Mouse (Mus musculus) CH12.LX (cell line): ENCODE measurements at regions not wholly inside any gene's neighbourhood (a gene's known extent, or its start where the extent isn't known, plus 50 kb on each side); places are given as distances from the start of the nearest gene placed in this dataset.

Source experiments
- DNase-seq: peaks from one replicate; pipeline ENCODE4 v3.0.0-alpha.2; 2013; ENCODE audit errors: extremely low read depth
- H3K27ac ChIP-seq: 2 replicates; pipeline ENCODE4 v1.5.1; 2012; ENCODE audit warnings: low read depth, mild to moderate bottlenecking, control low read depth, moderate library complexity; ENCODE audit not compliant: insufficient read depth
- H3K27me3 ChIP-seq: replicated peaks from 2 replicates; pipeline ENCODE3; 2012; ENCODE audit warnings: inconsistent platforms
- H3K36me3 ChIP-seq, 2 experiments: replicated peaks in 1 of 2; 2 replicates each; pipeline versions ENCODE3 to v1.6.1; 2012; ENCODE audit warnings: inconsistent platforms in 1 of 2, low read length in 1 of 2, mild to moderate bottlenecking in 1 of 2, mixed read lengths in 1 of 2, moderate library complexity in 1 of 2; ENCODE audit not compliant: control insufficient read depth in 1 of 2, insufficient read depth in 1 of 2
- H3K4me1 ChIP-seq, 2 experiments: 2 replicates each; pipeline ENCODE4 v1.6.1; 2012; ENCODE audit warnings: inconsistent platforms in 1 of 2, moderate library complexity in 1 of 2; ENCODE audit not compliant: insufficient read depth in 2 of 2, control insufficient read depth in 1 of 2
- H3K4me2 ChIP-seq: 2 replicates; pipeline ENCODE4 v1.6.1; 2012; ENCODE audit warnings: low read depth, mild to moderate bottlenecking, control low read depth; ENCODE audit not compliant: poor library complexity, insufficient read depth, severe bottlenecking
- H3K4me3 ChIP-seq, 3 experiments: fragments of 150-350 bp in 1 of 3; sonication (generic) in 1 of 3; replicated peaks in 1 of 3; 2 replicates each; pipeline versions ENCODE3 to v1.5.1; 2011 to 2012; ENCODE audit warnings: low read depth in 2 of 3, low read length in 2 of 3, mild to moderate bottlenecking in 2 of 3, moderate library complexity in 2 of 3, control low read depth in 1 of 3, improper control_type of control experiment in 1 of 3, inconsistent platforms in 1 of 3, mixed read lengths in 1 of 3; ENCODE audit not compliant: poor library complexity in 1 of 3
- H3K79me2 ChIP-seq: replicated peaks from 2 replicates; pipeline ENCODE4 v1.6.1; 2012; ENCODE audit warnings: mild to moderate bottlenecking, moderate library complexity; ENCODE audit not compliant: control insufficient read depth, poor library complexity, insufficient read depth, severe bottlenecking; ENCODE audit errors: extremely low read depth
- H3K9ac ChIP-seq: 2 replicates; pipeline ENCODE4 v1.6.1; 2012; ENCODE audit warnings: low read depth, mild to moderate bottlenecking, control low read depth, moderate library complexity; ENCODE audit not compliant: insufficient read depth
- H3K9me3 ChIP-seq: replicated peaks from 2 replicates; pipeline ENCODE3; 2012; ENCODE audit warnings: low read length, inconsistent platforms, mixed read lengths
- CHD1 ChIP-seq: IDR thresholded peaks from 2 replicates; pipeline ENCODE4 v1.6.1; 2012; ENCODE audit warnings: low read depth, low read length, improper control_type of control experiment, inconsistent platforms
- KAT2A ChIP-seq: IDR thresholded peaks from 2 replicates; pipeline ENCODE4 v1.6.1; 2012; ENCODE audit warnings: low read length, improper control_type of control experiment, inconsistent platforms; ENCODE audit not compliant: insufficient replicate concordance
- MAFK ChIP-seq: IDR thresholded peaks from 2 replicates; pipeline ENCODE4 v1.6.1; 2011; ENCODE audit warnings: low read length, improper control_type of control experiment; ENCODE audit not compliant: insufficient replicate concordance
- POLR2AphosphoS2 ChIP-seq: IDR thresholded peaks from 2 replicates; pipeline ENCODE4 v1.6.1; 2011; ENCODE audit warnings: low read depth, low read length, improper control_type of control experiment
- RAD21 ChIP-seq: IDR thresholded peaks from 2 replicates; pipeline ENCODE4 v1.6.1; 2011; ENCODE audit warnings: low read depth, mild to moderate bottlenecking, low read length, improper control_type of control experiment, moderate library complexity
- RCOR1 ChIP-seq: conservative IDR thresholded peaks from 2 replicates; pipeline ENCODE4 v1.6.1; 2012; ENCODE audit warnings: low read depth, mild to moderate bottlenecking, inconsistent platforms, low read length, improper control_type of control experiment
- SIN3A ChIP-seq: IDR thresholded peaks from 2 replicates; pipeline ENCODE4 v1.6.1; 2012; ENCODE audit warnings: low read length, improper control_type of control experiment, inconsistent platforms
- USF1 ChIP-seq: IDR thresholded peaks from 2 replicates; pipeline ENCODE4 v1.6.1; 2014; ENCODE audit warnings: low read depth, mild to moderate bottlenecking, inconsistent platforms, low read length, improper control_type of control experiment
- dilution Hi-C: fragments of 300-500 bp; cut with MboI; formaldehyde crosslinking; loops from 2 replicates; pipeline ENCODE4 v1.14.3; 2020; ENCODE audit warnings: low sequenced_read_pairs; ENCODE audit not compliant: extremely low pct_unique_long_range_greater_than_20kb, extremely low pct_ligation_motif_present
- in situ Hi-C: fragments of 300-500 bp; cut with MboI; formaldehyde crosslinking; loops from 3 replicates; pipeline ENCODE4 v1.14.3; 2019; ENCODE audit warnings: low sequenced_read_pairs, low pct_ligation_motif_present, low pct_unique_long_range_greater_than_20kb, mixed read lengths

DNA sequence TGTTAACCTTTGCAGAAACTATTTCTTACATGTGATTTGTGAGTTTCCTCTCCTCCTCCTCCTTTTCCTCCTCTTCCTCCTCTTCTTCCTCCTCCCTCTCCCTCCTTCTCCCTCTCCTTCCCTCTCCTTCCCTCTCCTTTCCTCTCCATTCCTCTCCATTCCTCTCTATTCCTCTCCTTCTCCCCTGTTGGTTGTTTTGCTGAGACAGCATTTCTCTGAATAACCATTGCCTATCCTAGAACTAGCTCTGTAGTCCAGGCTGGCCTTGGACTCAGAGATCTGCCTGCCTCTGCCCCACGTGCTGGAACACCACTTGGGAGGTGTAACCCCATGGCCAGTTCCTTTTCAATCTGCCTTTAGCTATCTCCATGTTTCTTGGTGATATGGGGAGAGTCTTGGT lies 133.7 kb upstream of the Gdnf start:
- no peaks in the 10 kb centered on the region for H3K79me2 ChIP-seq
- no peaks in the 10 kb centered on the region for H3K4me1 ChIP-seq
- dilution Hi-C loops: no loop called here

DNA sequence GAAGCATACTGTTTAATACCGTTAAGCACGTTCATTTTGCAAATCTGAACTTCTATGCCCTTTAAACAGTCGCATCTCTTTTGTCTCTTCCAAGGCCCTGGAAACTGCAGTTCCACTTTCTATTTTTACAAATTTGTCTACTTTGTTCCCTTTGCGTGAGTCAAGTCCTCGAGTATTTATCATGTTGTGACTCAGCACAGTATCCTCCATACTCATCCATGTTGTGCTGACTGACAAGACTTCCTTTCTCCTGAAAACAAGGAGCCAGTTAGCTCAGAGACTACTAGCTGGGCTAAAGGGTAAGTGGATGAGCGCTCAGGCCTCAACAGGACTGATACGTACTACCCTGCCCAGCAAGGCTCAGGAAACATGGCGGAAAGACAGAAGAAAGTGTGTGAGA lies 131.9 kb upstream of the Gdnf start:
- Histone ChIP-seq H3K36me3 (no peaks in the 10 kb centered on the region), H3K9me3 (no peaks in the 10 kb centered on the region), H3K27ac (no peak overlapping the region), H3K4me1 (no peaks in the 10 kb centered on the region), H3K79me2 (no peaks in the 10 kb centered on the region), H3K4me2 (no peak overlapping the region), H3K27me3 (no peaks in the 10 kb centered on the region), H3K9ac (no peak overlapping the region), H3K4me3 (no peak overlapping the region)
- in situ Hi-C loops: no loop called here
- dilution Hi-C loops: no loop called here
- TF ChIP-seq CHD1 (no peak), POLR2AphosphoS2 (no peak), KAT2A (no peak)
- no peak for DNase-seq

More for the DNA sequence above, 133.7 kb upstream of the Gdnf start:
- in situ Hi-C loops: no loop called here
- no peak for DNase-seq
- Histone ChIP-seq H3K36me3 (no peaks in the 10 kb centered on the region), H3K4me2 (no peak overlapping the region), H3K9me3 (no peaks in the 10 kb centered on the region), H3K27me3 (no peaks in the 10 kb centered on the region), H3K4me3 (no peak overlapping the region), H3K27ac (no peak overlapping the region), H3K9ac (no peak overlapping the region)
- TF ChIP-seq MAFK: 0 out of 2 replicates have a peak, but pooled peaks have one; percentile 53
- TF ChIP-seq SIN3A: no peak
- TF ChIP-seq RAD21: no peak

DNA sequence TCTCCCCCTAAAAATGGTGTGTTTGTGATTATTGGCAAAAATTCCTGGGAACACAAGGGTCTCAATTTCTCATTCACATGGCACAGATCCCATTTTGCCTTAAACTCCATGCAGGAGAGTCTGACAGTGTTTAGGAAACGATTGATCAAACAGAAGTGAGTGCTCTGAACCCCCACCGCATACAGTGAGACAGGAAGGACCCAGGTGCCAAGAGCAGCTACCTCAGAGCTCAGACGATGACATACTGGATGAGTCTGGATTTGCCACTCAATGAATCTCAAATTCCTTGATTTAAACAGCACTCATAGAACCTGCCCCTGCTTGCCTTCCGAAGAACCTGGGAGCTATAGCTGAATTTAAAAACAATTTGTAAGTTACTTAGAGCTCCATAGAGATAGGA lies 129.6 kb upstream of the Gdnf start:
- H3K9ac ChIP-seq: no peak overlapping the region
- DNase-seq: no peak
- no peak overlapping the region for H3K4me2 ChIP-seq
- dilution Hi-C loops: no loop called here
- H3K4me3 ChIP-seq: no peak overlapping the region
- no peaks in the 10 kb centered on the region for H3K36me3 ChIP-seq
- H3K27me3 ChIP-seq: no peaks in the 10 kb centered on the region
- no peak overlapping the region for H3K27ac ChIP-seq
- in situ Hi-C loops: no loop called here
- no peaks in the 10 kb centered on the region for H3K4me1 ChIP-seq
- no peaks in the 10 kb centered on the region for H3K9me3 ChIP-seq
- no peak for TF ChIP-seq RCOR1
- TF ChIP-seq USF1: no peak
- TF ChIP-seq RAD21: no peak
- TF ChIP-seq, all 38 proteins: peak for 0
- no peaks in the 10 kb centered on the region for H3K79me2 ChIP-seq
